15 mouse cellular contexts compared by ENCODE assay signal in genomic region chr8:44991700-44992487, GRCm38 (mm10). TPM values are rescaled to one million over a fixed set of nuclear protein-coding genes. Genes with fewer than 3 reads are reported as not detected.
DNase-seq lines count a peak whose midpoint lies in the region; ATAC-seq and TF ChIP-seq lines count a peak whose summit lies in the region.
"Had no signal": no experiment of that assay in that cellular context is flagged by ENCODE, and none has a peak within 500 bp of the region (broad histone marks: within the 10 kb centered on the region; RNA-seq: fewer than 3 reads in every experiment).

No protein-coding gene starts in this region.

- H3K27me3 ChIP-seq in kidney, embryonic 14.5 days (ENCODE audit: control insufficient read depth, insufficient read depth, low read length) = no peaks in the 10 kb centered on the region
- H3K27me3 ChIP-seq in limb, embryonic 14.5 days (ENCODE audit: control insufficient read depth, insufficient read depth, low read length) = no peaks in the 10 kb centered on the region
- H3K27me3 ChIP-seq: embryonic facial prominence, embryonic 12.5 days; limb, embryonic 12.5 days had no signal

- peak; percentile 60 for DNase-seq in embryo, embryonic 10 days (ENCODE audit: low spot score)
- DNase-seq in embryo, embryonic 9.5 days (ENCODE audit: extremely low spot score) = no peak
- no peak for DNase-seq in kidney, adult 9 months
- no peak for DNase-seq in limb, embryonic 14.5 days (ENCODE audit: low spot score)
- DNase-seq in retina, postnatal 1 day = peak; percentile 57
- no peak for DNase-seq in right cerebral cortex, adult 18-20 months
- DNase-seq: gastrocnemius, postnatal 25 days; kidney, postnatal 25 days; thymus, postnatal 25 days had no signal

- peaks cover 37% of the 10 kb centered on the region for H3K4me1 ChIP-seq in kidney, embryonic 14.5 days (ENCODE audit: control insufficient read depth, insufficient read depth, low read length)
- H3K4me1 ChIP-seq in limb, embryonic 14.5 days (ENCODE audit: control insufficient read depth, insufficient read depth, low read length) = peaks cover 17% of the 10 kb centered on the region

- H3K27ac ChIP-seq in kidney, embryonic 14.5 days (ENCODE audit: low read depth, low read length) = peak overlapping the region; percentile 38; the same call in 1 of the 2 replicates
- no peak overlapping the region for H3K27ac ChIP-seq in limb, embryonic 14.5 days (replicated peaks; ENCODE audit: low read depth, low read length)
- H3K27ac ChIP-seq: embryonic facial prominence, embryonic 12.5 days; limb, embryonic 12.5 days had no signal

- H3K4me3 ChIP-seq in kidney, embryonic 14.5 days (ENCODE audit: low read length) = no peak overlapping the region
- H3K4me3 ChIP-seq in limb, embryonic 14.5 days (replicated peaks; ENCODE audit: low read length) = no peak overlapping the region
- H3K4me3 ChIP-seq: embryonic facial prominence, embryonic 12.5 days; limb, embryonic 12.5 days had no signal

- no peak overlapping the region for H3K4me2 ChIP-seq in kidney, embryonic 14.5 days (replicated peaks; ENCODE audit: low read depth, low read length)
- no peak overlapping the region for H3K4me2 ChIP-seq in limb, embryonic 14.5 days (replicated peaks; ENCODE audit: low read depth, low read length, severe bottlenecking)
- H3K4me2 ChIP-seq: embryonic facial prominence, embryonic 12.5 days; limb, embryonic 12.5 days had no signal

- no peaks in the 10 kb centered on the region for H3K9me3 ChIP-seq in kidney, embryonic 14.5 days (ENCODE audit: control insufficient read depth, low read length)
- H3K9me3 ChIP-seq in limb, embryonic 14.5 days (ENCODE audit: control insufficient read depth, low read length) = no peaks in the 10 kb centered on the region
- H3K9me3 ChIP-seq: embryonic facial prominence, embryonic 12.5 days; limb, embryonic 12.5 days had no signal

- WGBS in kidney, embryonic 14.5 days = 10% methylated on average over 21 of the region's 21 CpGs
- 41% methylated on average over 21 of the region's 21 CpGs for WGBS in limb, embryonic 14.5 days

- peak; percentile 74 for ATAC-seq in kidney, embryonic 14.5 days (ENCODE audit: low FRiP score, low TSS enrichment)
- ATAC-seq in limb, embryonic 14.5 days (ENCODE audit: low FRiP score, low read depth) = 0 out of 2 replicates have a peak, but pooled peaks have one; percentile 14
- no peak for ATAC-seq in erythroblast, adult 5-6 weeks (replicated peaks; ENCODE audit: low FRiP score, poor library complexity, severe bottlenecking)
- ATAC-seq: lung, postnatal 0 days had no signal

- peaks cover 17% of the 10 kb centered on the region for H3K36me3 ChIP-seq in kidney, embryonic 14.5 days (ENCODE audit: control insufficient read depth, insufficient read depth, low read length)
- peaks cover 21% of the 10 kb centered on the region for H3K36me3 ChIP-seq in limb, embryonic 14.5 days (ENCODE audit: control insufficient read depth, insufficient read depth, low read length)
- H3K36me3 ChIP-seq: G1E had no signal

- TF ChIP-seq POLR2A in limb, embryonic 14.5 days (IDR thresholded peaks at IDR 0.05; ENCODE audit: borderline replicate concordance, extremely low read depth, insufficient read depth, insufficient read length) = no peak

- H3K9ac ChIP-seq in kidney, embryonic 14.5 days (ENCODE audit: low read depth, low read length) = no peak overlapping the region
- no peak overlapping the region for H3K9ac ChIP-seq in limb, embryonic 14.5 days (ENCODE audit: low read depth, low read length, severe bottlenecking)
- H3K9ac ChIP-seq: embryonic facial prominence, embryonic 12.5 days; limb, embryonic 12.5 days had no signal

RNA-seq across cellular contexts. Expression of gene Fat1, which starts 56.6 kb away (rescaled TPM):
- polyA plus RNA-seq in kidney, embryonic 14.5 days (2014; fragmentation: Nextera tagmentation; extraction: Ambion mirVana) = 22.2 and 39.7 TPM in 2 replicates
- polyA plus RNA-seq in limb, embryonic 14.5 days (2012; rRNA removed) = 81.1 and 108 TPM in 2 replicates
- 56.6 and 60.7 TPM in 2 replicates for polyA plus RNA-seq in limb, embryonic 14.5 days (2014; fragmentation: Nextera tagmentation; extraction: Ambion mirVana)
- under 0.01 TPM in 1 of 2 replicates, not detected in the other for total RNA-seq in erythroblast, adult 5-6 weeks (2015; ENCODE audit: low replicate concordance)
- 0.17 TPM in 1 of 2 replicates, not detected in the other for total RNA-seq in erythroblast, adult 5-6 weeks (2017; ENCODE audit: low replicate concordance)
- polyA plus RNA-seq: G1E had no signal

Comparison
In these comparisons a context has a peak if more than half of its experiments do, and no peak if none do; other contexts are left out.
1. DNase-seq: peak in embryo, embryonic 10 days (single experiment) and retina, postnatal 1 day (single experiment); none in embryo, embryonic 9.5 days (single experiment), kidney, adult 9 months (single experiment), limb, embryonic 14.5 days (single experiment) and right cerebral cortex, adult 18-20 months (single experiment).